Mouse (Mus musculus) heart, embryonic 14.5 days (tissue): ENCODE results near the gene Cbfa2t3. TPM values are rescaled to one million over a fixed set of nuclear protein-coding genes. Genes with fewer than 3 reads are reported as not detected.

Experiments
- ATAC-seq: fragments of 200-750 bp; cut with Nextera tagmentation; 2 replicates; pipeline ENCODE4 v1.8.0; 2017; ENCODE audit warnings: low read depth, moderate TSS enrichment; ENCODE audit not compliant: insufficient number of reproducible peaks, insufficient read depth, low FRiP score
- H3K27ac ChIP-seq, 2 experiments: fragments of 200-500 bp in 1 of 2; fragments of 300-500 bp in 1 of 2; sonication (generic) in 1 of 2; replicated peaks in 1 of 2; 2 replicates each; pipeline ENCODE4 v1.5.1; 2012 to 2014; ENCODE audit warnings: low read depth in 2 of 2, low read length in 2 of 2, control low read depth in 1 of 2, mild to moderate bottlenecking in 1 of 2, mixed read lengths in 1 of 2; ENCODE audit not compliant: control insufficient read depth in 1 of 2, insufficient read depth in 1 of 2
- H3K27me3 ChIP-seq: fragments of 300-500 bp; sonication (generic); 2 replicates; pipeline ENCODE4 v1.6.1; 2014; ENCODE audit warnings: mild to moderate bottlenecking, low read length, control low read depth; ENCODE audit not compliant: control insufficient read depth, insufficient read depth
- H3K36me3 ChIP-seq: fragments of 300-500 bp; sonication (generic); 2 replicates; pipeline ENCODE4 v1.6.1; 2014; ENCODE audit warnings: mild to moderate bottlenecking, control low read depth, low read length, mixed read lengths; ENCODE audit not compliant: control insufficient read depth, insufficient read depth
- H3K4me1 ChIP-seq, 2 experiments: fragments of 200-500 bp in 1 of 2; fragments of 300-500 bp in 1 of 2; sonication (generic) in 1 of 2; 2 replicates each; pipeline ENCODE4 v1.6.1; 2012 to 2014; ENCODE audit warnings: low read length in 2 of 2, control low read depth in 1 of 2, mixed read lengths in 1 of 2; ENCODE audit not compliant: control insufficient read depth in 2 of 2, insufficient read depth in 2 of 2
- H3K4me2 ChIP-seq: fragments of 300-500 bp; sonication (generic); 2 replicates; pipeline ENCODE4 v1.6.1; 2014; ENCODE audit warnings: mild to moderate bottlenecking, low read length
- H3K4me3 ChIP-seq, 2 experiments: fragments of 200-500 bp in 1 of 2; fragments of 300-500 bp in 1 of 2; sonication (generic) in 1 of 2; 2 replicates each; pipeline ENCODE4 v1.5.1; 2012 to 2014; ENCODE audit warnings: low read length in 2 of 2, mild to moderate bottlenecking in 2 of 2, control low read depth in 1 of 2, low read depth in 1 of 2, moderate library complexity in 1 of 2; ENCODE audit not compliant: control insufficient read depth in 1 of 2, insufficient read depth in 1 of 2
- H3K9ac ChIP-seq: fragments of 300-500 bp; sonication (generic); 2 replicates; pipeline ENCODE4 v1.6.1; 2014; ENCODE audit warnings: mild to moderate bottlenecking, low read length
- H3K9me3 ChIP-seq: fragments of 300-500 bp; sonication (generic); 2 replicates; pipeline ENCODE4 v1.6.1; 2016; ENCODE audit warnings: low read length, control low read depth; ENCODE audit not compliant: control insufficient read depth
- WGBS: fragments of 180-500 bp; shearing (Covaris S2); extraction: QIAGEN DNeasy Blood & Tissue Kit; methylation state at CpG from one replicate; pipeline ENCODE4 v1.1.7; 2014; 5-methylcytosine and 5-hydroxymethylcytosine counted together
- polyA plus RNA-seq: library from polyadenylated mRNA; unstranded; fragments of >200 nt; fragmentation: Nextera tagmentation; extraction: Ambion mirVana; gene quantifications from 2 replicates; pipeline ENCODE4 v1.2.1, GENCODE M21; 2014

The Cbfa2t3 gene
- polyA plus RNA-seq, 1 experiment from 2014 or later = 6.2 TPM

- Histone ChIP-seq H3K4me3 (no peak overlapping the region), H3K9ac (no peak overlapping the region), H3K4me1 (peaks cover 30% of the 10 kb centered on the region in 2 experiments), H3K27ac (no peak overlapping the region), H3K9me3 (no peaks in the 10 kb centered on the region), H3K27me3 (peaks cover 11% of the 10 kb centered on the region), H3K4me2 (no peak overlapping the region), H3K36me3 (peaks cover 5% of the 10 kb centered on the region; the same call in 1 of the 2 replicates)
- no peak for ATAC-seq
- 29% methylated on average over 11 of the region's 11 CpGs for WGBS
Measured at GRCm38 (mm10) chr8:122670001-122670400, 28.9 kb downstream of the Cbfa2t3 start.

GRCm38 (mm10) chr8:122669370-122669769 lies 29.5 kb downstream of the Cbfa2t3 start:
- peaks cover 32 to 37% of the 10 kb centered on the region in 2 experiments for H3K4me1 ChIP-seq
- H3K36me3 ChIP-seq = peaks cover 5% of the 10 kb centered on the region; the same call in 1 of the 2 replicates
- H3K4me3 ChIP-seq = no peak overlapping the region
- no peaks in the 10 kb centered on the region for H3K9me3 ChIP-seq
- no peak overlapping the region for H3K9ac ChIP-seq
- H3K27me3 ChIP-seq = peaks cover 11% of the 10 kb centered on the region
- 28% methylated on average over 5 of the region's 5 CpGs for WGBS
- no peak overlapping the region for H3K27ac ChIP-seq
- no peak for ATAC-seq
- no peak overlapping the region for H3K4me2 ChIP-seq

DNA sequence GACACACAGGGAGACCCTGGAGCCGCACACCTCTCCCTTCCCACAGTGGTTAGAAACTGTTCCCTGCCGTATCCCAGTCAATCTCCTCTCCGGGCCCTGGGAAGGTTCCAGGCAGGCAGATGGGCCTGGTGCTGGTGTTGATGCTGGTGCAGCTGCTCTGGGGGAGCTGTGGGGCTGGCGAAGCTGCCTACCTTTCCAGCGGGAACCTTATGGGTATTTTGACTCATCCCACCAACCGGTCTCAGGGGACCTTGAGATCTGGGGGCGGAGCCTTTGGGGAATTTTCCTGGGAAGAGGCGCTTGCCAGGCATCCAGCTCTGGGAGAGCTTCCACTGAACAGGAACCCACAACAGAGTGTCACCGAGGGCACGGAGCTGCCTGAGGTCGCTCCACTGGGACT lies 31.1 kb downstream of the Cbfa2t3 start:
- Histone ChIP-seq H3K4me1 (peaks cover 33 to 40% of the 10 kb centered on the region in 2 experiments), H3K27ac (no peak overlapping the region)

GRCm38 (mm10) chr8:122666827-122667226 lies 32.1 kb downstream of the Cbfa2t3 start:
- Histone ChIP-seq H3K9me3 (no peaks in the 10 kb centered on the region), H3K4me2 (no peak overlapping the region; the same call in 1 of the 2 replicates), H3K36me3 (no peaks in the 10 kb centered on the region), H3K4me3 (no peak overlapping the region), H3K27ac (peak overlapping the region; percentile 28 to 82), H3K9ac (no peak overlapping the region), H3K4me1 (peaks cover 33 to 44% of the 10 kb centered on the region in 2 experiments), H3K27me3 (no peaks in the 10 kb centered on the region)
- ATAC-seq = no peak
- 49% methylated on average over 12 of the region's 12 CpGs for WGBS

More for the DNA sequence above, 31.1 kb downstream of the Cbfa2t3 start:
- H3K4me3 ChIP-seq = no peak overlapping the region
- no peak overlapping the region for H3K9ac ChIP-seq
- H3K4me2 ChIP-seq = no peak overlapping the region
- no peak for ATAC-seq
- no peaks in the 10 kb centered on the region for H3K9me3 ChIP-seq
- H3K36me3 ChIP-seq = peaks cover 3% of the 10 kb centered on the region; the same call in 1 of the 2 replicates
- WGBS = 70% methylated on average over 11 of the region's 11 CpGs
- peaks cover 4% of the 10 kb centered on the region; the same call in 1 of the 2 replicates for H3K27me3 ChIP-seq

GRCm38 (mm10) chr8:122666338-122666764 lies 32.6 kb downstream of the Cbfa2t3 start:
- no peak overlapping the region for H3K4me3 ChIP-seq
- peak overlapping the region; percentile 20; the same call in 1 of the 2 replicates for H3K4me2 ChIP-seq
- H3K9me3 ChIP-seq = no peaks in the 10 kb centered on the region
- H3K36me3 ChIP-seq = no peaks in the 10 kb centered on the region
- H3K4me1 ChIP-seq = peaks cover 37 to 48% of the 10 kb centered on the region in 2 experiments
- ATAC-seq = no peak
- 6% methylated on average over 9 of the region's 9 CpGs for WGBS
- no peaks in the 10 kb centered on the region for H3K27me3 ChIP-seq
- H3K9ac ChIP-seq = no peak overlapping the region
- H3K27ac ChIP-seq = peak overlapping the region; percentile 28 to 82

DNA sequence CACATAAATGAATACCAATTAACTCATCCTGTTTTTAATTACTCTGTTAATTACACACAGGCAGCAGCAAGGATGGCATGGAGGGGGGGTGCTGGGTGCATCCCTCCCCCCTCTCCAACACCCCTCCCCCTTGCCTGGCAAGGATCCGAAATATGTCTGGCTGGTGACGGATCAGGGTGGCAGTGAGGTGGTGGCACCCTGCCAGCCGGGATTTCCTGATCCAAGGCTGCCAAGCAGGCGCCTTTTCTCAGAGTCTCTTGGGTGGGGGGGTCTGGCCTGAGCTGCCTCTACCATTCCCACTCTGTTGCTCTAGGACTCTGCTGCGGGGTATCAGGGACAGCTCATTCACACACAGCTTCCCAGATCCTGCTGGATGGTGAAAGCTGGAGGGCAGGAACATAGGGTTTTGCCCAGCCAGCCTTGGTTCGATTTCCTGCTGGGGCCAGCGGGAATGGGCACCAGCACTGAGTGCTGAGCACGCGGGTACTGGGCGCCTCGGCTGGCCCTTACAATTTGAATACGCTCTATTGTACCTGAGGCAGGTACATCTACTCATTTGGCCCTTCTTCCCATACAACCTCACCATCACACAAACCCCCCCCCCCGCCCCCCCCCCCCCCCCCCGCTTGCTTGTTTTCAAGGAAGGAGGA lies 33.1 kb downstream of the Cbfa2t3 start:
- H3K36me3 ChIP-seq = no peaks in the 10 kb centered on the region
- H3K27ac ChIP-seq = peak overlapping the region; percentile 65 to 82
- ATAC-seq = peak; percentile 62
- peaks cover 42 to 54% of the 10 kb centered on the region in 2 experiments for H3K4me1 ChIP-seq
- H3K4me2 ChIP-seq = peak overlapping the region; percentile 20
- H3K9ac ChIP-seq = no peak overlapping the region
- H3K9me3 ChIP-seq = no peaks in the 10 kb centered on the region
- H3K27me3 ChIP-seq = no peaks in the 10 kb centered on the region
- no peak overlapping the region for H3K4me3 ChIP-seq
- WGBS = 52% methylated on average over 12 of the region's 14 CpGs

DNA sequence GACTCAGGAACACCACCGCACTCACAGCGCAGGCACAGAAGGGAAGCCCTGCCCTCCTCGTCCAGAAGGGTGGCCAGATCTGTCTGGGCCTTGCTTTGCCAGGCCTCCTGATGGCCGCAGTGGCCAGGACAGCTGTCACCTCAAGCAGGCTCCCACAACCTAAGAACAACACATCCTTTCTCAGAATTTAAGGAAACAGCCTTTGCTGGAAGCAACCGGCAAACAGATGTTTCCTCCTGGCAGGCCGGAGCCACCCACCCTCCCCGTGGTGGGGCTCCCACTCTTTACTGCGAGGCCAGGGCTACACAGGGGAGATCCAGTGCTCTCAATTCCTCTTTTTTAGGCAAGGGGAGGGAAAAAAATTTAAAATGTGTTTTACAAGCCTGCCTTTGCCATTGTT lies 33.7 kb downstream of the Cbfa2t3 start:
- 52% methylated on average over 8 of the region's 8 CpGs for WGBS
- no peaks in the 10 kb centered on the region for H3K9me3 ChIP-seq

More for the DNA sequence above, 33.7 kb downstream of the Cbfa2t3 start:
- H3K4me3 ChIP-seq = no peak overlapping the region
- H3K4me2 ChIP-seq = no peak overlapping the region
- peak overlapping the region; percentile 1 to 82; a peak in 2 of 4 replicates for H3K27ac ChIP-seq
- H3K36me3 ChIP-seq = no peaks in the 10 kb centered on the region
- peak; percentile 32; the same call in 1 of the 2 replicates for ATAC-seq
- H3K27me3 ChIP-seq = no peaks in the 10 kb centered on the region
- peaks cover 44 to 56% of the 10 kb centered on the region in 2 experiments for H3K4me1 ChIP-seq
- H3K9ac ChIP-seq = peak overlapping the region; percentile 18; the same call in 1 of the 2 replicates
